Mouse (Mus musculus) spleen, adult 10 weeks (tissue): Measurements from ENCODE around the gene Samd10. TPM values are rescaled to one million over a fixed set of nuclear protein-coding genes. Genes with fewer than 3 reads are reported as not detected.

Experiments
- polyA plus RNA-seq: library from polyadenylated mRNA; stranded (reverse); fragments of 350-450 nt; fragmentation: Illumina TruSeq; extraction: RNeasy Lipid Tissue Mini Kit (QIAGEN cat#74804); gene quantifications from one replicate; pipeline ENCODE4 v1.2.3, GENCODE M21; 2015; ENCODE audit warnings: low replicate concordance; ENCODE audit not compliant: insufficient read depth

Gene Samd10
- 15.6 TPM for polyA plus RNA-seq

DNA sequence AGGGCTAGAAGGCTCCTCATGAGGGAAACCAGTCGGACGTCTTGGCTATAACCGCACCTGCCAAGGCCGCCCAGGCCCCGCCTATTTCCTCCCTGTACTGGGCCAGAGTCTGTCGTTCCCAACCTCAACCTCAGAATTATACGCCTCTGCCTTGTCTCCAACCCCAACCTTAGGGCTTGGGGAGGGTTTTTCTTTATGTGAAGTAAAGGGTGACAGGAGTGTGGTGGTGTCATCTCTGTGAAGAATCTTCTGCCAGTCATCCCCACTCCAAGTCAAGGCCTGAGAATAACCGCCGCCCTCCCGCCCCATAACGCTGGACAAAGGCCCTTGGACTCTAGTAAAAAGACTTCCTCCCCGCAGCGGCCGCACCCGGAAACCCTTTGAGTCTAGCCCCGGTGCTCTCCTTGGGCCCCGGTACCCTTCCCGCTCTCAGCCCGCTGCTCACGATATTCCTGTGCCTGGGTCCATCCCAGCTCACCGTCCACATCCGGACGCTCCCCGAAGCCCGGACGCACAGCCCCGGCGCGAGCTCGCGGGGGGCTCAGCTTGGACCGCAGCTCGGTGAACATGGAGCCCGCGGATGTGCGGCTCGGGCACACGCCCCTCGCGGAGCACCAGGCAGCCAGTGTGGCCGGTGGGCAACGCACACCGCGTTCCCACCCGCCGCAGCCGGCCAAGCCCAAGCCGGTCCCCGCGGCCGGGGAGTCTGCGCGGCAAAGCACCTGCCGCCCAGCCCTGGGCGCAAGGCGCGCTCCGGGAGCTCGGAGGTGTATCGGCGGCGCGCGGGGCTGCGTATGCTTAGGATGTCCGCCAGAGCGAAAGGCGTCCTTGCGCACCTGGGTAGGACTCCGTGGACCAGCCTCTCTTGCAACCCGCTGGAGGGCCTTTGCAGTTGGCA lies at the start of gene Samd10:
Samd10 (minus strand) TSS at position 759 of the 898 bp plus-strand sequence.

DNA sequence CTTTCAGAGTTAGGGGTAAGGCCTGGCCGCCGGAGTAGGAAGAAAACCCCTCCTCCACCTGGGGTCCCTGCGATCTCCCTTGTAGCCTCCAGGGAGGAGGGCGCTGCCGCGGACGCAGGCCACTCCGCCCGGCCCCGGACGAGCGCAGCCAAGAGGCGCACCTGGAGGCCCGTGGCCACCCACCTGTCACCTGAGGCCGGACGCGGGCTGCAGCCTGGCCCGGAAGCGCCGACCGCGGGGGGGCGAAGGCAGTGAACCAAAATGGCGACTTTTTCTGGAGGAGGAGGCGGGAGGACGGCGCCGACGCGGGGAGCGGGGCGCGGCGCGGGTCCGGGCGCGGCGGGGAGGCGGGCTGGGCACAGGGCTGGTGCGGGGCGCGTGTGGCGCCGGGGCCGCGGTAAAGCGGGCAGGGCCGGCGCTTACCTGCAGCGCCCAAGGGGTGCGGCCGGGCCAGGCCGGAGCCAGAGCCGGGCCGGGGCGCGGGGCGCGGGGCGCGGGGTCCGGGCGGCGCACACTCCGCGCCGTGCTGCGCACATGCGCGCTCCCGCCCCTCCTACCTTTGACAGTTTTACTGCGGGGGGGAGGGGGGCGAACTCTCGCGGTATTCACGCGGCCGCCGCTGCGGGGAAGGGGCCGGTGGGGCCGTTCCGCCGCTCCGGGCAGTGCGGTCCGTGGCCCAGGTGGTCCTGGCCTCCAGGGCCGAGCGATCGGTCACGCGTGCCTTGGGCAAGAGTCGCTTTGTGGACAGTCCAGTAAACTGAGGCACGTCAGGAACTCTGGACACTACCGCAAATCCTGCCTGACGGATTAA lies 6.6 kb downstream of the Samd10 start, which contains the start of gene Zfp512b:
Zfp512b (minus strand) TSS at position 573 of the 811 bp plus-strand sequence.

DNA sequence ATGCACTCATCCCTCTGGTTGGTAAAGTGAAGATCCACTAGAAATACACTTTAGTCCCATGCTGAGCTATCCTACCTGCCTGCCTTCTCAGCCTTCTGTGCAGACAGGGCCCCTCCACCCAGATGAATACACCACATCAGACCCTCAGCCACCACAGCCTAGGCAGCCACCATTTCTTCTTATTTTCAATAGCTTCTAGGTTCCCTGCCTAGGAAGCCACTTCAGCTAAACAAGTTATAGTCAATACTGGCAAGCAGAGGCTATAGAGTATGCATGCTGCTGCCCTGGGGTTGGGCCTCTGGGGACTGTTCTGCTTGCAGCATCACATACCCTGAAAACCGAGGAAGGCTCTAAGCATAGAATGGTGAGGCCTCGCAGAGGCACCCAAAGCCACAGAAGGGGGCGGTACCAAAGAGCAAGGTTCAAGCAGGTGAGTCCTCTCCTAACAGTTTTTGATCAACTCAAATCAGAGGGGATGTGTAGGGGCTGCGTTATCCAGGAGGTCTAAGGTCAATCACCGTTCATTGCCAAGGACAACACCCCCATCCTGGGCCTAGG lies 7.4 kb downstream of the Samd10 start, which contains the start of gene Prpf6:
Prpf6 (plus strand) TSS at position 341 of the 558 bp plus-strand sequence.

DNA sequence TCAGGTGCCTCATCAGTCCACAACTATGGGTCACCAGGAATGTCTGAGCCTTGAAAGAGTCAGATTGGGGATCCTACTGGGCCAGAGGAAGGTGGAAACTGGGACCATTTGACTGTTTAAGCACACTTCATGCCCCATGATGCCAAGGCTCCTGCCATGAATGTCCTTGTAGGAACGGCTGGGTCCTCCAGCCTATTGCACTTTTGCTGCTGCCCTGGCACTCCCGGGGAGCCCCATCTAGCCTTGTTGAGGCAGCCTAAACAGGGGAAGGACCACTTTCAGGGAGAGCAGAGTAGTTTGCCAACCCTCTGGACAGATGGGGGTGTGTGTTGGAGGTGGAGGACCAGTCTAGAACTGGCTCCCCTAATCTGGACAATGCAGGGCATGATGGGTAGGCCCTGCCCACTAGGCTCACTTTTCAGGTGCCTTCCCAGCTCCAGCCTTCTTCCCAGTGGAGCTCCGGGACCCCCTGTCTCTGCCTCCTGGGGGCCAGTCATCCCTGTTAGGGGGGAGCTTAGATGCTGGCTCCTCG lies 14.5 kb downstream of the Samd10 start, which contains the start of gene Uckl1:
Uckl1 (minus strand) TSS at position 482 of the 532 bp plus-strand sequence.

Other genes with a start within 250 kb of the Samd10 start
- gene Zgpat, start 234.3 kb downstream of the Samd10 start, polyA plus RNA-seq, result 30.7 TPM
- gene Arfrp1, start 233.8 kb downstream of the Samd10 start, polyA plus RNA-seq, result 122 TPM
- gene Lime1, start 219.1 kb downstream of the Samd10 start, polyA plus RNA-seq, result 43.1 TPM
- 23.9 TPM for gene Zbtb46, start 139.8 kb downstream of the Samd10 start, polyA plus RNA-seq
- 0.26 TPM for gene Abhd16b, start 106.0 kb downstream of the Samd10 start, polyA plus RNA-seq
- 59.1 TPM for gene Tpd52l2, start 102.1 kb downstream of the Samd10 start, polyA plus RNA-seq
- gene Dnajc5, start 78.7 kb downstream of the Samd10 start, polyA plus RNA-seq, result 92.0 TPM
- gene Uckl1, start 14.3 kb downstream of the Samd10 start, polyA plus RNA-seq, result 146 TPM
- 52.3 TPM for gene Prpf6, start 7.3 kb downstream of the Samd10 start, polyA plus RNA-seq
- 25.9 TPM for gene Zfp512b, start 6.4 kb downstream of the Samd10 start, polyA plus RNA-seq
- gene Gm29797, start 57.8 kb upstream of the Samd10 start, polyA plus RNA-seq, result not detected
- gene Sox18, start 72.4 kb upstream of the Samd10 start, polyA plus RNA-seq, result 3.5 TPM
- gene Tcea2, start 81.1 kb upstream of the Samd10 start, polyA plus RNA-seq, result 21.4 TPM
- gene Rgs19, start 94.8 kb upstream of the Samd10 start, polyA plus RNA-seq, result 175 TPM
- not detected for gene Lkaaear1, start 99.2 kb upstream of the Samd10 start, polyA plus RNA-seq
- gene Oprl1, start 115.8 kb upstream of the Samd10 start, polyA plus RNA-seq, result 0.14 TPM
- not detected for gene Myt1, start 164.1 kb upstream of the Samd10 start, polyA plus RNA-seq
- gene Pcmtd2, start 238.6 kb upstream of the Samd10 start, polyA plus RNA-seq, result 79.8 TPM